Mouse (Mus musculus) 3134 (cell line): ENCODE measurements at regions not wholly inside any gene's neighbourhood (a gene's known extent, or its start where the extent isn't known, plus 50 kb on each side); places are given as distances from the start of the nearest gene placed in this dataset.

Experiments
- DNase-seq: peaks from one replicate; pipeline ENCODE4 v3.0.0-alpha.2; 2011; ENCODE audit warnings: low spot score; ENCODE audit not compliant: insufficient read length; ENCODE audit errors: extremely low read depth

DNA sequence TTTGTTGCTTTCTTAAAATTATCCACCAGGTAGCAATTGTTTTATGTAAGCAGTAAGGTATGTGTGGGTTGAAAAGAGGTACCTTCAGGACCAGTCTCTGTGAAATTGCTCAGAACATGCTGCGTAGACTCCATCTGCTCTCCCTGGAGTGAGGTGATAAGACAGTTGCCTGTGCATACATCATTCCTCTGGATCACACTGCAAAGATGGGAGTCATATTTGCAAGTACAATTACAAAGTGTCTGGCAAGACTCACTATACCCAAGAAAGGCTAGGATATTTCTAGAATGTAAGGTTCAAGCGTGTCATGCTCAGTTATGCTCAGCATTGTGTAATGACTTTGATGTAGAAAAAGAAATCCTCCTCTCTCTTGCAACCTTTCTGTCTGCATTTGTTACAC, 1283.5 kb upstream of the Slc10a2 start:
- DNase-seq: no peak

DNA sequence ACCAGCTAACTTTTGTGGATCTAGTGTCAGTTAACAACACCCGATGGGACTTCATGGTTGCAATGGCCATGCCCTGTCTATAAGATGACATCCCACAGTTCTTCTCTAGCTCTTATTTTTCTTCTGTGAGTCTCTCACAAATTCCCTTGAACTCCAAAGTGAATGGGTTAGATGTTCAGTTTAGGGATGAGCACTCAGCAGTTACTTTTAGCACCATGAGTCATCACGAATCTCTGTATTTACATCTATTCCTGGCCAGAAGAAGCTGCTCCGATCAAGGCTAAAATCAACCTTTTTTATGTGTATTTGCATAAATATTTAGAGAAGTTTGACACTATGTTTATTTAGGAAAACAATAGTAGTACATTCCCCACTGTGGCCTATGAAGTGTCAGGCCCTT, 1269.6 kb upstream of the Slc10a2 start:
- no peak for DNase-seq

DNA sequence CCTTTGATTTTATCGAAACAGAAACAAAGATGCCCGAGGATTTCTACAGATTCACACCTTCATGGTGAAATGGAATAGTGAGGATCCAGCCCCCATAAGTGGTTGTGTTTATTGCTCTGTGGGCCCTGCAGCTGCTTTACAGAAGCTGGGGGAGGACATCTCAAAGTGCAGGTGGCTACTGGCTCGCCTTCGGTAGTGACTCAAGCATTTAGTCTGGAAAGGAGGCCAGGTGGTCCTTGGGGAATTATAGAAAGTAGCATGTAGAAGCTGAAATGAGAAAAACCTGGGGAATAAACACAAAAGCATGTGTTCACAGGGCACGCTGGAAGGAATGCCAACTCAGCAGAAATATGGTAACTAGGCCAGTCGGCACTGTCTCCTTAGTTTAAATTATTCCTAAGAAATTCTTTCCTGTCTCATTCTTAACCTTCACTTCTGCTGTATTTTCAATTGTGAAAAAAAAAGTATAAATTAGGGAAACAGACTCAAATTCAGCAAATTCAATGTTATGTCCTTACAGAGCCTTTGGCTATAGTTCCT, 1256.3 kb upstream of the Slc10a2 start:
- no peak for DNase-seq

DNA sequence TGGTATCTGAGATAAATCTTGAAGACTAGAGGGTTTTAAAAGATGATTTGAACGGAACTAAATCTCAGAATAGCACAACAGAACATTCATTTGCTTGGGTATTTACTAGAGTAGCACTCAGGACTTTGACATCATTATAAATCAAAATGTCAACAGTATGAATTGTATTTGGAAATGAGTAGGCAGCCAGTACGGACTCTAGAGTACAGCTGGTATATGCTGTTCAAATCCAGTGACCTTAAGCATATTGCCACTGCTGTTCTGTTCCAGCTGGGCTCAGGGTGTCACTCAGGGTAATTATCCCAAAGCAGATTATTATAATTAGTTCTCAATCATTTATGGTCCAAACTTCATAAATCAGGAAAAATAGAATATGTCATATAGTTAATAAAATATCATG, 1252.7 kb upstream of the Slc10a2 start:
- no peak for DNase-seq

DNA sequence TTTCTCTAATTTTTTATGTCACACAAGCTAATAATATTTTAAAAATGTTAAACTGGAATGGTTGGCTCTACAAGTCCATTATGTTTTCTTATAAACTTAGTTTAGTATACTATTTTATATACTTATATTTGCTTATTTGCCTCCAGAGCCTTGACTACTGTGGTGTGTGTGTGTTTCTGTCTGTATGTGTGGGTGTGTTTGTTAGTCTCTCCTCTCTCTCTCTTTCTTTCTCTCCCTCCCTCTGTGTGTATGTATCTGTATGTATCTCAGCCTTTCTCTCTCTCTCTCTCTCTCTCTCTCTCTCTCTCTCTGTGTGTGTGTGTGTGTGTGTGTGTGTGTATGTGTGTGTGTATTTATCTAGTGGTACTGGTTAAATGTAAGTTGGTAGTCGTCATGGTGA, 1245.3 kb upstream of the Slc10a2 start:
- no peak for DNase-seq

DNA sequence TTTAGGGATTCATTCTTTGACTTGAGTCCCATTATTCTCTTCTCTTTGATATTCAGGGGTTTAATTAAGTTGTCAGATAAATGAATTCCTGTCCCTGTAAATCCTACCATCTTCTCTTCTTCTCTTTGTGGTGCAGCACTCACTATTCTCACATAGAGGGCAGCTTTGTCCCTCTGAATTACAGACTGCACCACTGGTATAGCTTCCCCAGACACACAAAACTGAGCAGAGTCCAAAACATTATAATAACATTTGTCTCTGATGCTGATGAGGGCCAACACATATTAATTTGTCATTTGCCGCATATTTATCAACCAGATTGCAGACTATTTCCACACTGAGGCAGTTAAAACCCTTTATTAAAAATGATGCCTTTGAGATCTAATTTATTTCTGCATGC, 1244.9 kb upstream of the Slc10a2 start:
- no peak for DNase-seq

DNA sequence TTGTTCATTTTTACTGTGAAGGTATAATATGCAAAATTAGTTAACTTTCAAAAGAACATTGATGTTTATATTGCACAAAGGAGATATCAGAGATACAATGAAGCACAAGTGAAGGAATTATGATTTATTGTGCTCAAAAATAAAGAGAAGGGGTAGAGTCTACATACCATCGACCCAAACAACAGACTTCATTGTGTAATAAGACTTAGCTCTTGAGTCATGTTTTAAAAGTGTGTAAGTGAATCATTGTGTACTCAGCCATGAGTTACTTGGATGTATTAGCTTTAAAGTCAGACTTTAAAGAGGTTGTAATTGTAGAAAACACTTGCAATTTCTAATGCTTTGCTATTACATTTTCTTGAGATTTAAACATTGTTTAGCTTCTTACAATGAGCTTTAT, 1240.6 kb upstream of the Slc10a2 start:
- DNase-seq: no peak

DNA sequence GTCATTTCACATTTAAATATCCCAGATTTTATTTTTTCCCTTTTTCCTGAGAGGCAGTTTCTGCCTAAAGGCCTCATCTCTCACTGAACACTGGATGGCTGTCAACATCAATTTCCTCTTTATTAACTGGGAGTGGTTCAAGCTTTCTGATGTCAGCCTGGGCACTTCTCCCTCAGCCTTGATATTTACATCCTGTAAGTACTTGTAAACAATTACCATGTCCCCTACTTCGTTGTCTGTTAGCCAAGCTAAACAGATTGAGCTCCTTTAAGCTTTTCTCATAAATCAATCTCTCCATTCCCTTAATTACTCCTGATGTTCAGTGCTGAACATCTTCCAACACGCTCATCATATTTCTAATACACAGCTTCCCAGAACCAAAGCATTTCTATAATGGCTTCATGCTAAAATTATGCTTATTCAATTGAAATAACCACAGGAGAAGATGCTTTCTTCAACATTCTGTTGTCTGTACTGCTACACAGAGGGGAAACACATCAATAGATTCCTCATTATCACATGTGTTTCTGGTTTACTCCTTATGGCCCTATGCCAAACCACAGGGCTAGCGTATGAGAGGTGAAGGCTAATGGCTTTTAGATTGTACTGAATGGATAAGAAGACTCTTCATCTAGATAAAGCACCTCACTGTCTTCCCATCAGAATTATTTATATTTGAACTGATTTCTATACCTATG, 1235.2 kb upstream of the Slc10a2 start:
- peak; percentile 2 for DNase-seq

DNA sequence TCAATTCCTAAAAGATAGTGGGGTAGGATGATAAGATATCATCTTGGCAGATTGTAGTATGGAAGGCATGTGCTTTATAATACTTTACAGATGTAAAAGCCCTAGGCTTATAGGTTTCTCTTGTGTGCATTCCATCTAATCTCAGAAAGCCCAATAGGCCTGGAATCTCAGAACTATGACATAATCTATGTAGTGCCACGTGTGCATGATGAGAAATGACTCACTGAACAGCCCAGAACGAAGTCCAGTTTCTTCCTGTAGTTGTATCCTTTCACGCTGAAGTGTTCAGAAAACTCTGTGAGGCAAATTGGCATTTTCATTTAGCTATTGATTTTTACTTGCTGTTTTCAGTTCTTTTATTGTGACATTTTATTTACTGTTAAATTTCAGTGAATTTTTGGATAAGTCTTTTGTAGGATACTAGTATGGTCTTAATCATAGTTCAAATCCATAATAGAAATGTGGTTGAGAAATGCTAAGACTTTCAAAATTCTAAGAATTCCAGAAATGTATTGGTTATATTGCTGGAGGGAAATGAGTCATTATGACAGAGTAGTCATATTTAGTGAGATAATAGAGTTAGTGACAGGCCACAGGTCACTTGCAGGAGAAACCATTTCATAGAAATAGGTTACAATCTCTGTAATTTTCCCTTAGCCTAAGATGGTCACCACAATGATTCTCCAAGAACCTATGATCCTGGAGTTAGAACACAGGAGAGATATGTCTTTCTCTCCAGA, 1229.3 kb upstream of the Slc10a2 start:
- peak; percentile 33 for DNase-seq

DNA sequence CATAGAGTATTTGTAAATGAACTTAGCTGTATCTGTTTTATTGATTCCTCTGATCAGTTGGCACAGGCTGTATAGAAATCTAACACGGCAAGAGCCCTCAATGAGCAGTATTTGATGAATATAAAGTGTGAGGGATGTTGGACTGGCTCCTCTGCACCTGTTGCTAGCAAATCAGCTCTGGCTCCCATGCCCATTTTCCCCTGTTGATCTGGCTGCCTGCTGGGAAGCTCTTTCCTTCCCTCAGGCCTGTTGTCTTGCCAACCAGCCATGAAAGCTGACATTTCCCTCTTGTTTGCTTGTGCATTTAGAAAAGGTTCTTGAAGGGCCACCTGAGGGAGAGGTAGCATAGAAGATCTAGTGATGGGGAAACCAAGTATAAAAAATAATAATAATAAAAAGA, 1216.2 kb upstream of the Slc10a2 start:
- no peak for DNase-seq

DNA sequence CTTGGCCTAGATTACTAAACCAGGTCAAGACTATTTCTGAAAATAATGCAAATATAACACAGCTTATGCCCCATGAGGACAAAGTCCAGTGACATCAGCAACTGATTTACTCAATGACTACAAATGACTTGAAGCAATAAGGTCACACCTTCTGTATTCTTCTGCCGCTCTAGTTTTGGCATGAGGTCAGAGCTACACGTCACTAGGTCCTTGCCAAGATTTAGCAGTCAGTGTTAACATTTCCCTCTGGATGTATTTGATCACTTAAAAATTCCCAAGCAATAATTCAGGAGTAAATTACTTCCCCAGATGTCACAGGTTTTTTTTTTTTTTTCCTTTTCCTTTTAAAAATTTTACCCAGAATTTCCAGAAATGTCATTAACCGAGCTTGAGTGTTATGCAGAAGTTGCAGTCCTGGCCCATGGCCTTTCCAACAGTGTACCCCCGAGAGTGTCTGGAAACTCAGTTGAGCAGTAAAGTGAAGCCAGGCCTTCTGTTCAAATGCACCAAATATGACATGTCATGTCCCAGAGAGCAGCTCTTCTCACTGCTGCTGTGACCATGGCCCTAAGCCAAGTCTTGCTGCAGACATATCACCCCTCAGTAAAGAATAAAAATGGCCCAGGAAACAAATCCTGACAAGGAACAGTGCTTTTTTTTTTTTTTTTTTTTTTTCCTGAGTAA, 1210.2 kb upstream of the Slc10a2 start:
- no peak for DNase-seq

DNA sequence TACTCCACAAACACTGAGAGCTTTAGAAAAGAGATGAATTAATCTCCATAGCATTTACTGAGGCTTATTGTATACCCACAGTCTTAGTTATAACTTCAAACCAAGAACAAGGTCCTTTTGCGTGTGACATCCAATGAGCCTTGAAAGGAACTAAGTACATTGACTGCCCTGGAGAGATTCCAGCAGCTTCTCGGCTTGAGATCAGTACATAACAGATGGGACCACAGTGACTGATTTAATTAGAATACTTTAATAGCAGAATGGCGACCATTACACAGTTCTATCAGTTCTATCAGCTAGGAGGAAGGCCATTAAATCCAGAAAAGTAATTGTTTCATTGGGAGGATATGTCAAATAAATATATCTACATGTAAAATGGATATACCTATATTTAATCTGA, 1183.7 kb upstream of the Slc10a2 start:
- no peak for DNase-seq

DNA sequence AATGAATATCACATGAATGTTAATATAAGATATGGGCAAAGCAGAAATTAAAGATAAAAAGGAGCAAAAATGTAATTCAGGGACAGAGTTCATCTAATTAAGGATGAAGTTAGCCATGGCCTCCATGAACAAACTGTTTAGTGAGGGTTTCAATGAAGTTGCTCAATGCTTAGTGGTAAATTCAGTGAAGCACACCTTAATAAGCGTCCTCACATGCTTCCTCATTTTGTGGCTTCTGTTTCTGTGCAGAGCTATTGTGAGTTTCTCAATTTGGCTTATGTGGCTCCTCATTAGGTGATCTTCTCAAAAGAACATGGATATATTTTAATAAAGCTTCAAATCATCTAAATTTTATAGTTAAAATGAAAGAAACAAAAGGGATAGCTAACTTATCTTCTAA, 1174.8 kb upstream of the Slc10a2 start:
- DNase-seq: no peak
